Mouse (Mus musculus) G1E (cell line): ENCODE measurements around the gene Rgl1. TPM values are rescaled to one million over a fixed set of nuclear protein-coding genes. Genes with fewer than 3 reads are reported as not detected.
"Not testable (repeated sequence)": the region's sequence is repeated elsewhere in the genome, so short reads cannot be mapped to it uniquely, and the experiment has no call there.

Source experiments
- ATAC-seq: 2 replicates; pipeline ENCODE4 v1.8.0; 2016; ENCODE audit warnings: mild to moderate bottlenecking; ENCODE audit not compliant: insufficient number of reproducible peaks, poor library complexity, low FRiP score, severe bottlenecking; ENCODE audit errors: extremely low read depth
- DNase-seq: peaks from one replicate; pipeline ENCODE4 v3.0.0; 2012; ENCODE audit warnings: low spot score
- H3K27me3 ChIP-seq: 2 replicates; pipeline ENCODE4 v1.6.1; 2012; ENCODE audit warnings: mild to moderate bottlenecking, low read length, inconsistent platforms; ENCODE audit not compliant: insufficient read depth
- H3K36me3 ChIP-seq: replicated peaks from 2 replicates; pipeline ENCODE3; 2012; ENCODE audit warnings: mild to moderate bottlenecking, inconsistent platforms
- H3K4me1 ChIP-seq: 2 replicates; pipeline ENCODE4 v1.6.1; 2012; ENCODE audit warnings: low read depth, low read length, inconsistent platforms, mixed read lengths; ENCODE audit not compliant: insufficient read depth
- H3K4me3 ChIP-seq: 2 replicates; pipeline ENCODE4 v1.5.1; 2012; ENCODE audit warnings: low read depth, mild to moderate bottlenecking, inconsistent platforms, low read length, moderate library complexity, mixed read lengths
- H3K9me3 ChIP-seq: replicated peaks from 2 replicates; pipeline ENCODE4 v1.6.1; 2012; ENCODE audit warnings: inconsistent platforms
- CTCF ChIP-seq: IDR thresholded peaks from 2 replicates; pipeline ENCODE4 v1.5.1; 2012; ENCODE audit warnings: low read depth, low read length, inconsistent platforms, mixed read lengths
- GATA1 ChIP-seq: IDR thresholded peaks from 2 replicates; pipeline ENCODE4 v1.6.1; 2012; ENCODE audit warnings: borderline replicate concordance, low read length, inconsistent platforms, mixed read lengths
- GATA2 ChIP-seq: IDR thresholded peaks from 2 replicates; pipeline ENCODE4 v1.6.1; 2012; ENCODE audit warnings: low read depth, low read length, inconsistent platforms, borderline replicate concordance
- POLR2AphosphoS5 ChIP-seq: IDR thresholded peaks from 2 replicates; pipeline ENCODE4 v1.6.1; 2012; ENCODE audit warnings: low read depth, low read length, inconsistent platforms; ENCODE audit not compliant: insufficient replicate concordance
- TAL1 ChIP-seq: conservative IDR thresholded peaks from 2 replicates; pipeline ENCODE4 v1.6.1; 2012; ENCODE audit warnings: low read depth, low read length, inconsistent platforms, mixed read lengths
- polyA plus RNA-seq: library from polyadenylated mRNA; stranded (reverse); fragments of >175 nt; gene quantifications from 2 replicates; pipeline ENCODE4 v1.2.3, GENCODE M21; 2012
- total RNA-seq, 2 experiments: library from RNA; stranded (forward) in 1 of 2; stranded (reverse) in 1 of 2; fragments of 200-1000 nt in 1 of 2; fragments of >200 nt in 1 of 2; fragmentation: Nextera tagmentation in 1 of 2; gene quantifications; 2 replicates each; pipeline ENCODE4 v1.2.3; 2014 to 2017

The Rgl1 gene
- total and polyA plus RNA-seq, 3 experiments, result 0.21 to 5.7 (median 4.0) TPM

- H3K27me3 ChIP-seq, result peaks cover 2% of the 10 kb centered on the region
- no peaks in the 10 kb centered on the region for H3K36me3 ChIP-seq
- H3K9me3 ChIP-seq, result peaks cover 19% of the 10 kb centered on the region
- no peak for ATAC-seq
- H3K4me3 ChIP-seq, result no peak overlapping the region
- DNase-seq, result no peak
- no peaks in the 10 kb centered on the region for H3K4me1 ChIP-seq
- no peak for TF ChIP-seq POLR2AphosphoS5
- TF ChIP-seq GATA2, result no peak
- no peak for TF ChIP-seq GATA1
- TF ChIP-seq CTCF, result no peak
- TF ChIP-seq TAL1, result no peak
These were observed 115.2 kb downstream of the Rgl1 start for GRCm38 (mm10) chr1:152650856-152651494.

- Histone ChIP-seq H3K4me1 (no peaks in the 10 kb centered on the region), H3K36me3 (no peaks in the 10 kb centered on the region), H3K27me3 (peaks cover 2% of the 10 kb centered on the region; the same call in 1 of the 2 replicates), H3K4me3 (no peak overlapping the region), H3K9me3 (peaks cover 17% of the 10 kb centered on the region)
- ATAC-seq, result no peak
- no peak for TF ChIP-seq TAL1
- no peak for TF ChIP-seq POLR2AphosphoS5
- no peak for TF ChIP-seq GATA1
- no peak for TF ChIP-seq CTCF
- TF ChIP-seq GATA2, result no peak
- DNase-seq, result no peak
These were observed 118.1 kb downstream of the Rgl1 start for GRCm38 (mm10) chr1:152648052-152648451.

- not testable (repeated sequence) for H3K27me3 ChIP-seq, ATAC-seq, H3K4me1 ChIP-seq, H3K36me3 ChIP-seq, H3K9me3 ChIP-seq, DNase-seq, H3K4me3 ChIP-seq
These were observed 123.9 kb downstream of the Rgl1 start for GRCm38 (mm10) chr1:152642207-152642606.

- Histone ChIP-seq H3K4me3 (no peak overlapping the region), H3K27me3 (no peaks in the 10 kb centered on the region)
- no peak for DNase-seq
These were observed 125.8 kb downstream of the Rgl1 start for GRCm38 (mm10) chr1:152640195-152640981.

GRCm38 (mm10) chr1:152639344-152639743, 126.8 kb downstream of the Rgl1 start:
- H3K4me3 ChIP-seq, result no peak overlapping the region
- no peaks in the 10 kb centered on the region for H3K4me1 ChIP-seq
- ATAC-seq (no peak), DNase-seq (no peak)
- no peaks in the 10 kb centered on the region for H3K27me3 ChIP-seq
- H3K9me3 ChIP-seq, result peaks cover 9% of the 10 kb centered on the region
- H3K36me3 ChIP-seq, result no peaks in the 10 kb centered on the region
- TF ChIP-seq CTCF (no peak), TAL1 (no peak), GATA1 (no peak), POLR2AphosphoS5 (no peak), GATA2 (no peak)

More at GRCm38 (mm10) chr1:152640195-152640981, 125.8 kb downstream of the Rgl1 start:
- Histone ChIP-seq H3K36me3 (no peaks in the 10 kb centered on the region), H3K4me1 (no peaks in the 10 kb centered on the region), H3K9me3 (peaks cover 6% of the 10 kb centered on the region)
- ATAC-seq, result no peak
- no peak for TF ChIP-seq GATA1

GRCm38 (mm10) chr1:152634638-152635037, 131.5 kb downstream of the Rgl1 start:
- Histone ChIP-seq H3K27me3 (no peaks in the 10 kb centered on the region), H3K4me3 (no peak overlapping the region), H3K4me1 (no peaks in the 10 kb centered on the region), H3K9me3 (peaks cover 6% of the 10 kb centered on the region), H3K36me3 (no peaks in the 10 kb centered on the region)
- DNase-seq (no peak), ATAC-seq (no peak)
- no peak for TF ChIP-seq TAL1
- no peak for TF ChIP-seq POLR2AphosphoS5
- no peak for TF ChIP-seq GATA2
- no peak for TF ChIP-seq CTCF
- no peak for TF ChIP-seq GATA1

- no peaks in the 10 kb centered on the region for H3K36me3 ChIP-seq
- H3K9me3 ChIP-seq, result peaks cover 4% of the 10 kb centered on the region
- DNase-seq (no peak), ATAC-seq (no peak)
- no peaks in the 10 kb centered on the region for H3K4me1 ChIP-seq
- peaks cover 1% of the 10 kb centered on the region for H3K27me3 ChIP-seq
- no peak overlapping the region for H3K4me3 ChIP-seq
- TF ChIP-seq POLR2AphosphoS5, result no peak
- TF ChIP-seq CTCF, result no peak
- no peak for TF ChIP-seq GATA1
- no peak for TF ChIP-seq TAL1
- TF ChIP-seq GATA2, result no peak
These were observed 136.4 kb downstream of the Rgl1 start for GRCm38 (mm10) chr1:152629780-152630179.
